Mouse (Mus musculus): ENCODE results near the gene Gm49333.

DNA sequence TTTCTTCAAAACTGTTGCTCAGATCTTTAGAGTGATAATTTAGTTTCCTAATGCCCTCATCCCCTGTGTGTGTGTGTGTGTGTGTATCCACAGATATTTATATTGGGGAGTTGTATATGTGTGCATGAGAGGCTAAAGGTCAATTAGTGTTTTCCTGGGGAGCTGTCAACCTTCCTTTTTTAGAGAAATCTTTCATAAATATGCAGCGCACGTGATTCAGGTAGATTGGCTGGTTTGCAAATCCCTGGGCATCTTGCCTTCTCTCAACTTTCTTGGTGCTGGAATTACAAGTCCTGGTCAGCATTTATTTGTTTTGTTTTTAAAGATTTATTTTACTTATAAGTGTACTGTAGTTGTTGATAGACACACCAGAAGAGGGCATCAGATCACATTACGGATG is 58.9 kb downstream of the Gm49333 start:
- TF ChIP-seq CTCF (IDR thresholded peaks at IDR 0.05; ENCODE audit: borderline replicate concordance, insufficient read depth, low read depth, low read length) (no peak), POLR2A (IDR thresholded peaks at IDR 0.05; ENCODE audit: borderline replicate concordance, insufficient read depth, low read length) (no peak)
